Mouse (Mus musculus): ENCODE measurements at regions not wholly inside any gene's neighbourhood (a gene's known extent, or its start where the extent isn't known, plus 50 kb on each side); places are given as distances from the start of the nearest gene placed in this dataset.

DNA sequence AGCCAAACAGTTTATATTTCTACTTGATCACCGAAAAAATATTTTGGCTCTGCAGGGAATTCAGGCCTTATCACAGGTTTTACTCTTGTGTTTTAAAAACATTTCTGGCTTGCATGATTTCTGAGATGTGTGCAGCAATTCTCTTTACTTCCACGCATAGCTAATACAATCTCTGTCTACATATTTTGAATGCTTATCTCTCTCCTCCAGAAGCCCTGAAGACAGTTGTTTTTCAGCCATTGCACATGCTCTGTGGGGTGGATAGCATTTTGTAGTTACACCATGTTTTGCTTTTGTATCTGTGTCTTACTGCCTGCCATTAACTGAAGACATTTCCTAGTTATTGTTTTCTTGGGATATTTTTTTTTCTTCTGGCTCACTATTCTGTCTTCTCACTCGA is 252.6 kb upstream of the Nr5a2 start:
- TF ChIP-seq CTCF (conservative IDR thresholded peaks at IDR 0.05 in 1 of 2, IDR thresholded peaks at IDR 0.05 in 1 of 2; ENCODE audit: low read depth in 2 of 2, low read length in 2 of 2) (no peak), EP300 (IDR thresholded peaks at IDR 0.05; ENCODE audit: low read length) (no peak), POLR2A (IDR thresholded peaks at IDR 0.05; ENCODE audit: low read depth, low read length) (no peak), MEF2A (IDR thresholded peaks at IDR 0.05; ENCODE audit: borderline replicate concordance, low read depth, low read length) (no peak), USF1 (IDR thresholded peaks at IDR 0.05; ENCODE audit: low read depth, low read length) (no peak), ZC3H11A (IDR thresholded peaks at IDR 0.05; ENCODE audit: low read depth, low read length) (no peak), MXI1 (IDR thresholded peaks at IDR 0.05; ENCODE audit: low read depth, low read length) (no peak), GABPA (IDR thresholded peaks at IDR 0.05; ENCODE audit: insufficient replicate concordance, low read depth, low read length) (no peak), MAX (IDR thresholded peaks at IDR 0.05; ENCODE audit: low read length) (no peak), MAFK (IDR thresholded peaks at IDR 0.05; ENCODE audit: insufficient replicate concordance, low read length) (no peak), HCFC1 (IDR thresholded peaks at IDR 0.05; ENCODE audit: low read depth, low read length) (no peak), RAD21 (IDR thresholded peaks at IDR 0.05; ENCODE audit: low read depth, low read length) (no peak), TCF12 (IDR thresholded peaks at IDR 0.05; ENCODE audit: low read depth, low read length) (no peak)
